Mouse (Mus musculus) forebrain, embryonic 14.5 days (tissue): ENCODE measurements at regions not wholly inside any gene's neighbourhood (a gene's known extent, or its start where the extent isn't known, plus 50 kb on each side); places are given as distances from the start of the nearest gene placed in this dataset.
A peak's percentile ranks its signal among the peaks of the same experiment; 100 is the strongest.

Experiments
- ATAC-seq: fragments of 200-750 bp; cut with Nextera tagmentation; 2 replicates; pipeline ENCODE4 v1.8.0; 2017; ENCODE audit warnings: mild to moderate bottlenecking, moderate library complexity
- DNase-seq: peaks from one replicate; pipeline ENCODE4 v3.0.0-alpha.2; 2015; ENCODE audit warnings: low spot score
- H3K27ac ChIP-seq: fragments of 300-500 bp; sonication (generic); 2 replicates; pipeline ENCODE4 v1.5.1; 2014; ENCODE audit warnings: low read depth, mild to moderate bottlenecking, control low read depth, low read length, moderate library complexity
- H3K27me3 ChIP-seq: fragments of 300-500 bp; sonication (generic); replicated peaks from 2 replicates; pipeline ENCODE4 v1.6.1; 2014; ENCODE audit warnings: low read length, control low read depth, mixed read lengths; ENCODE audit not compliant: control insufficient read depth, insufficient read depth
- H3K36me3 ChIP-seq: fragments of 300-500 bp; sonication (generic); 2 replicates; pipeline ENCODE4 v1.6.1; 2014; ENCODE audit warnings: low read length, control low read depth; ENCODE audit not compliant: control insufficient read depth, insufficient read depth
- H3K4me1 ChIP-seq: fragments of 300-500 bp; sonication (generic); 2 replicates; pipeline ENCODE4 v1.6.1; 2014; ENCODE audit warnings: antibody characterized with exemption, low read length, control low read depth; ENCODE audit not compliant: control insufficient read depth, insufficient read depth
- H3K4me2 ChIP-seq: fragments of 300-500 bp; sonication (generic); 2 replicates; pipeline ENCODE4 v1.6.1; 2014; ENCODE audit warnings: mild to moderate bottlenecking, control low read depth, low read length
- H3K4me3 ChIP-seq: fragments of 300-500 bp; sonication (generic); 2 replicates; pipeline ENCODE4 v1.5.1; 2014; ENCODE audit warnings: low read depth, low read length, control low read depth
- H3K9ac ChIP-seq: fragments of 300-500 bp; sonication (generic); 2 replicates; pipeline ENCODE4 v1.6.1; 2014; ENCODE audit warnings: mild to moderate bottlenecking, low read length, control low read depth, moderate library complexity
- H3K9me3 ChIP-seq: fragments of 300-500 bp; sonication (generic); replicated peaks from 2 replicates; pipeline ENCODE4 v1.6.1; 2016; ENCODE audit warnings: low read length, control low read depth, mixed read lengths; ENCODE audit not compliant: control insufficient read depth
- WGBS: fragments of 180-500 bp; shearing (Covaris S2); extraction: QIAGEN DNeasy Blood & Tissue Kit; methylation state at CpG from one replicate; pipeline ENCODE4 v1.1.7; 2014; 5-methylcytosine and 5-hydroxymethylcytosine counted together

DNA sequence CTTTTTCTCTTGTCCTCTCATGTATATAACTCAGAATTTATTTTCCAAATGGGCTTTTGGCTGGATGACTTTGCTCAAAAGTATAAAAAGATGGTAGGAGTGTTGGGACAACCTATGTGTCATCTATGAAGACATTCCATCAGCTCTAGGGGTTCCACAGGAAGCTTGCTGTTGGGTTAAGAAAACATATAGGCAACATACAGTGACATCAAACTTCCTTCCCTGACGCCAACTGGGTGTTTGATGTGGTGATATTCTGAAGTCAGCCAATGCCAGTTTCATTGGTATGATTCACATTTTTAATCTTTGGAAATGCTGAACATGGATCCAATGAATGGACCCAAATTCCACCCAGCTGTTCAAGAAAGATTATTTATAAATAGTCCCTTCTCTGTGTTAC, 76.5 kb upstream of the Tnfsf11 start:
- H3K9ac ChIP-seq = no peak overlapping the region
- peaks cover 8% of the 10 kb centered on the region for H3K4me1 ChIP-seq
- H3K4me3 ChIP-seq = no peak overlapping the region
- no peak overlapping the region for H3K4me2 ChIP-seq
- DNase-seq = no peak
- 87% methylated on average over 1 of the region's 1 CpGs for WGBS
- H3K9me3 ChIP-seq = no peaks in the 10 kb centered on the region
- H3K36me3 ChIP-seq = no peaks in the 10 kb centered on the region
- no peak for ATAC-seq
- no peak overlapping the region for H3K27ac ChIP-seq
- no peaks in the 10 kb centered on the region for H3K27me3 ChIP-seq

- H3K27ac ChIP-seq = no peak overlapping the region
- ATAC-seq (peak; percentile 96), DNase-seq (peak; percentile 90)
- 0 out of 2 replicates have a peak overlapping the region, but pooled peaks have one; percentile 9 for H3K4me2 ChIP-seq
- no peak overlapping the region for H3K9ac ChIP-seq
- peaks cover 8% of the 10 kb centered on the region for H3K4me1 ChIP-seq
- H3K36me3 ChIP-seq = no peaks in the 10 kb centered on the region
- WGBS = 41% methylated on average over 8 of the region's 8 CpGs
- H3K9me3 ChIP-seq = no peaks in the 10 kb centered on the region
- H3K4me3 ChIP-seq = no peak overlapping the region
- no peaks in the 10 kb centered on the region for H3K27me3 ChIP-seq
Measured at GRCm38 (mm10) chr14:78383256-78383709, 75.4 kb upstream of the Tnfsf11 start.

DNA sequence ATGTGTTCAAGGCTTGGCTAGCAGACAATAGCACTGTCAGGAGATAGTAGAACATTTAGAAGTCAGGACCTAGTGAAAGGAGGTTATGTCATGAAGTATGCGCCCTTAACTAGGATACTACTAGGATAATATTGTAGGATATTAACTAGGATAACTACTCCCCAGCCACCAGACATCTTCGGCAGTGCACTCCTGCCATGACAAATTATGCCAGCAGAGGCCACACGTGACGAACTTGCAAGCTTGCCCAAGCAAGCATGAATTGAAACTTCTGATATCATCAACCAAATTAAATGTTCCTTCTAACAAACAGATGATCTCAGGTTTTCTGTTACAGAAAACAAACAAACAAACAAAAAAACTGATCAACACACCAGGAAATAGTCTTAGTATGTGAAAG, 72.2 kb upstream of the Tnfsf11 start:
- Histone ChIP-seq H3K27me3 (no peaks in the 10 kb centered on the region), H3K4me1 (peaks cover 8% of the 10 kb centered on the region), H3K4me3 (no peak overlapping the region), H3K36me3 (no peaks in the 10 kb centered on the region), H3K27ac (no peak overlapping the region), H3K9ac (no peak overlapping the region), H3K4me2 (no peak overlapping the region), H3K9me3 (no peaks in the 10 kb centered on the region)
- DNase-seq (no peak), ATAC-seq (no peak)
- 84% methylated on average over 4 of the region's 4 CpGs for WGBS

DNA sequence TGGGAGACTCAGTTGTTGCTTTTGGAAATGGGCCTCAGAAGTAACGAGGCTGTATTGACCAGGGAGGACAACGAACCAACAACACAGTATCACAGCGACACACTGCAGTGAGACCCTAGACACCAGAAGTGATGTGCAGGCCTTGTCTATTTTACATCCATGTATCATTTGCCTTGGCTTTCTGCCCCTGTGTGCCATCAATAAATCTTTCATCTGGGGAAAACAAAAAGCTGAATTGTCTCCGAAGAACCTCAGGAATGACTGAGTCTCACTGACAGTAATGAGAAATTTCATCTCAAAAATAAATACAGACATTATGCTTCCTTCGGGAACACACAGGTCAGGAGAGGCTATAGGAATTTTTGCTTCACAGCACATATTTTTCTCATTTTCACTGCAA, 68.7 kb upstream of the Tnfsf11 start:
- DNase-seq (no peak), ATAC-seq (no peak)
- no peaks in the 10 kb centered on the region for H3K27me3 ChIP-seq
- 79% methylated on average over 5 of the region's 5 CpGs for WGBS
- no peaks in the 10 kb centered on the region for H3K36me3 ChIP-seq
- H3K9me3 ChIP-seq = no peaks in the 10 kb centered on the region
- no peak overlapping the region for H3K9ac ChIP-seq
- H3K4me3 ChIP-seq = no peak overlapping the region
- no peak overlapping the region for H3K27ac ChIP-seq
- H3K4me1 ChIP-seq = no peaks in the 10 kb centered on the region
- no peak overlapping the region for H3K4me2 ChIP-seq

- Histone ChIP-seq H3K36me3 (no peaks in the 10 kb centered on the region), H3K4me1 (no peaks in the 10 kb centered on the region), H3K9me3 (no peaks in the 10 kb centered on the region), H3K27ac (no peak overlapping the region), H3K4me3 (no peak overlapping the region), H3K9ac (no peak overlapping the region), H3K27me3 (no peaks in the 10 kb centered on the region), H3K4me2 (no peak overlapping the region)
- ATAC-seq = no peak
- DNase-seq = no peak
- WGBS = 79% methylated on average over 3 of the region's 3 CpGs
Measured at GRCm38 (mm10) chr14:78375746-78376495, 68.1 kb upstream of the Tnfsf11 start.

- H3K9ac ChIP-seq = no peak overlapping the region
- no peaks in the 10 kb centered on the region for H3K4me1 ChIP-seq
- no peak overlapping the region for H3K4me3 ChIP-seq
- no peak overlapping the region for H3K4me2 ChIP-seq
- H3K27ac ChIP-seq = no peak overlapping the region
- no peaks in the 10 kb centered on the region for H3K36me3 ChIP-seq
- no peaks in the 10 kb centered on the region for H3K27me3 ChIP-seq
- DNase-seq (no peak), ATAC-seq (no peak)
- no peaks in the 10 kb centered on the region for H3K9me3 ChIP-seq
- WGBS = 87% methylated on average over 1 of the region's 1 CpGs
Measured at GRCm38 (mm10) chr14:78372102-78372501, 64.3 kb upstream of the Tnfsf11 start.

DNA sequence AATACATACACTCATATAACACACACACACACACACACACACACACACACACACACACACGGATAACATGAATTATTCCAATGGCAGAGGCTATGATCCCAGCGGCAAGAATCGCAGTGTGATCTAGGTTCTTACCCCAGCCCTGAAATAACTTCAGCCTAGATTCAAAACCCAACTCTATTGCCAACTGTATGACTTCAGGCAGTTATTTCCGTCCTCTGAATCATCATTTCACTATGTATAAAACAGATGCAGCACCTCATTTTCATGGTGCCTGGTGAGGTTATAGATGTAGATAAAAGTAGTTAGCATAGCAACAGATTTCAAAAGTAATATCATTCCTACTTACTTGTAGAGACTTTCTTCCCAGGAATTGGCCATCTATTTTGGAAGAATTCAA, 61.0 kb upstream of the Tnfsf11 start:
- Histone ChIP-seq H3K4me1 (no peaks in the 10 kb centered on the region), H3K9me3 (no peaks in the 10 kb centered on the region), H3K4me2 (no peak overlapping the region), H3K4me3 (no peak overlapping the region), H3K9ac (no peak overlapping the region), H3K27me3 (no peaks in the 10 kb centered on the region), H3K27ac (no peak overlapping the region), H3K36me3 (no peaks in the 10 kb centered on the region)
- 92% methylated on average over 4 of the region's 4 CpGs for WGBS
- DNase-seq = no peak
- ATAC-seq = no peak

GRCm38 (mm10) chr14:78364822-78365221, 57.0 kb upstream of the Tnfsf11 start:
- no peak for DNase-seq
- Histone ChIP-seq H3K27me3 (no peaks in the 10 kb centered on the region), H3K4me1 (no peaks in the 10 kb centered on the region), H3K9me3 (no peaks in the 10 kb centered on the region), H3K4me2 (no peak overlapping the region), H3K27ac (no peak overlapping the region), H3K36me3 (no peaks in the 10 kb centered on the region), H3K4me3 (no peak overlapping the region), H3K9ac (no peak overlapping the region)
- ATAC-seq = no peak

DNA sequence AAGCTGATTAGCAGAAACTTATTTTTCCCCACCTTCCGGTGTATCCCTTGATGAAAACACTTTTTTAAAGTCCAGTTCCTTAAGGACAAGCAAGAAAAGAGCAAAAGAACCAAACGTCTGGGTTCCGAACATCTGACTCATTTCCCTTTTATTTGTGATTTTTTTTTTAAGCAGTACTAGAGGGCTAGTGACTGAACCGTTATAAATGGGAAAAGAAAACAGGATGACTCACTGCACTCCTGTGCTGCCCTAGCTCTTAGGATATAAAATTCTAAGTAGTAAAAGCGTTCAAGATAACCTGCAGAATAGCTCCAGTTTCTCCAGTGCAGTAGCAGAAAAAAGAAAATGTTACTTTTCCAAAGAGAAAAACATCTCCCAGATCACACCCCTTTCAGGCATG, 55.3 kb upstream of the Tnfsf11 start:
- Histone ChIP-seq H3K4me3 (no peak overlapping the region), H3K4me1 (no peaks in the 10 kb centered on the region), H3K9me3 (no peaks in the 10 kb centered on the region), H3K27ac (no peak overlapping the region), H3K27me3 (no peaks in the 10 kb centered on the region), H3K36me3 (no peaks in the 10 kb centered on the region), H3K4me2 (no peak overlapping the region), H3K9ac (no peak overlapping the region)
- 85% methylated on average over 5 of the region's 5 CpGs for WGBS
- ATAC-seq (no peak), DNase-seq (no peak)
